Mouse (Mus musculus) gonadal fat pad, adult 2 months (tissue): ENCODE data around the gene Cadps2. TPM values are rescaled to one million over a fixed set of nuclear protein-coding genes. Genes with fewer than 3 reads are reported as not detected.

Experiments used
- DNase-seq: peaks from one replicate; pipeline ENCODE4 v3.0.0-alpha.2; 2012; ENCODE audit warnings: low read depth
- polyA plus RNA-seq: library from polyadenylated mRNA; depleted of rRNA; stranded (reverse); fragments of >200 nt; gene quantifications from 2 replicates; pipeline ENCODE4 v1.2.3, GENCODE M21; 2012; rRNA removed

Cadps2 gene
- polyA plus RNA-seq = 2.6 and 3.2 TPM in 2 replicates

DNA sequence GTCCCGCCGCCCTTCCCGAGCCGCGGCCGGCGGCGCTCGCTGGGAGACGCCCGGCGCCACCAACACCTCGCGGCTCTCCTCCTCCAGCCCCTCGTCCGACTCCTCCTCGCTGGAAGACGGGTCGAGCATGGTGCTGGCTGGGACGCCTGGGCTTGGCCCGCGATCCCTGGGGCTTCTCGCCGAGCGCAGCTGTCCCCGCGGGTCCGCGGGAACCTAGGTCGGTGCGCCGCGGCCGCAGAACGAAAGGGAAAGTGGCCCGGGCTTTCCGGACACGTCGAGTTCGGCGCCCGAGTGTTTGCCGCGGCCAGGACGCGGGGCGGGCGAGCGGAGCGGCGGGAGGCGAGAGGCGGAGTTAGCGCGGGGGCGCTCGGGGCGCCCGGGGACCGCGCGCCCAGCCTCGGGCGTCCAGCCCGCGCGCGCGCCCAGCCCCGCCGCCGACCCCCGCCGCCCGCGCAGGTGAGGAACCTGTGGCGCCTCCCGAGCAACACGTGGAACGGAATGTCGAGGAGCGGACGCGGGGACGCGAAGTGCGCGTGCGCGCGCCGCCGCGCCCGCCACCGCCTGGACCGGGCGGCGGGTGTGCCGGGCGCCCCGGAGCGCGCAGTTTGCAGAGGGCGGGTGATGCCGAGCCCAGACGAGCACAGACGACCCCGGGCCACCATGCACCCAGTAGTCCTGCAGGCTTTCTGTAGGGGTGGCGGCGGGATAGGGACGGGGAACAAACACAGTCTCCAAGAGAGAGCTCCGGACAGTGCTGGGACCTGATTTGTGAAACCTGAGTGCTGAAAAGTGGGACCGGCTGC lies at the start of gene Cadps2:
Cadps2 (minus strand) TSS at position 413 of the 803 bp plus-strand sequence.
- DNase-seq = no peak

DNA sequence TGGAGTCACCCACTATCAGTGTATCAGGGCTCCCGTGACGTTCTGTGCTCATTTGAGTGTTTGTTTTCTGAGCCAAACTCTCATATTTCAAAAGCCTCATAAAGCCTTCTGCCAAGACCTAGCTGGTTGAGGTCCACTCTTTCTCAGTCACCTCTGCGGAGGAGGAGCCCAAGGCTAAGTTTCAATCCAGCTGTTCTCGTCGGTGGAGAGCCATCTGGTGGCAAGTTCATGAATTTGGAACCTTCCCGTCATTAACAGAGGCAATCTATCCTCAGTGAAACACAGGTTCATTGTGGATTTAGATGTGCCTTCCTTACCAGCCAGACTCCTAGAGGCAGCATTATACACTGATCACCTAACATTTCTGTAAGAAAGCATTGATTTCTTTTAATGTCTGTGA lies 47.2 kb upstream of the Cadps2 start:
- no peak for DNase-seq

DNA sequence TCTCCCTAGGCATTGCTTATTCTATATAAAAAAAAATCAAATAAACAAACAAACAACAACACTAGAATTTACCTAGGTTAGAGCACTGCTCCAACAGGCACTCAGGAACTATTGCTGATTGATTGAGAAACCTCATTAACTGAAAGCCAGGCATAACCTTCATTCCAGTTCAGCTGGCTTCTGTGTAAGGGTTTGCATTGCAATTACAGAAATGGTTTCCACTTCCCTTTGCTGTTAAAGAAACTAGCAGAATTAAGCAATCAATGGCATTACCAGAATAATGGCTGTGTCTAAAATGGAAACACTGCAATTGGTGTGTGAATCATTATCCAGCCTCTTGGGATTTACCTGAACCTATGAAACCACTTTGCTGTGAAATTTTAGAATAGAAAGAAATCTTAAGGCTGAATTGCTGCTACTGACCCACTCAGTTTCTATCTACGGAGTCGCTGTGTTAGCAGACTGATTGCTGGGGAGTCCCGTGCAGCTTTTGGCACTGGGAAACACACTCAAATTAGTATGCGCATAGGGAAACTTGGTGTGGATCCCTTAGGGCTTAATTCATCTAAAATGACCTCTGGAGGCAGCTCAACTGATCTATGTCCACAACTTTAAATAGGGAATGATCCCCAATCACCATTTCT lies 37.7 kb upstream of the Cadps2 start:
- DNase-seq = no peak

DNA sequence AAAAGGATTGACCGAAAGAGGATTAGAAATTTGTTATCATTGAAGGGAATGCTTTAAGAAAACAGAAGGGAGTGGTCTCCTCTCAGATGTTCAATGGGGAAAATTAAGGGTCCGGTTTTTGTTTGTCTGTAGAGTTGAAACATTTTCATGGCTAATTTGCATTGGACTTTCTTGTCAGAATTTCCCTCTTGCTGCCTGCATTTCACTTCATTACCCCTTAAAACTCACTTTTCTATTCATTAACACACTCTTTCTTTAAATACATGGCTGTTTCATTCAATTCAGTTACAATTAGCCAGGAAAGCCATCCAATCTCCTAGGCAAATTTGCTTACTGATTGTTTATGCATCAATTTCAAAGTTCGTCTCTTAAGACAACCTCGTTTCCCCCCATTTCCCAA lies 37.1 kb upstream of the Cadps2 start:
- DNase-seq = no peak

DNA sequence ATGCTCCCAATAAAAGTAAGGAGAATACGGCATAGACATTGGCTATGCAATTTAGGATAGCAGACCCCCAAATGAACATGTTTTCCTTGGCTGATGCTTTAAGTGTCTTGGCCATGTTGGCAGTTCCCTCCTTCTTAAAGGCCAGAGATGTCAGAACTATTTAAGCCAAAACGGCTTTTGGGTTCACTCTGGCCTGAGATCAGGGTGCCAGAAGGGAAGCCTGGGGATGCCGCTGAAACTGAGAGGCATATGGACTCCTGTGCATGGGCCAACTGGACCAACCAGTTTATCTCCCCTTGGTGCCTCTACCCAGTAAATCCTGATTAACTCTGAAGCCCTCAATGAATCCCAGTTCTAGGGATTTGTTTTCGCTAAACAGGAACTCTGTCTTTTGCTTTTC lies 34.6 kb upstream of the Cadps2 start:
- no peak for DNase-seq

DNA sequence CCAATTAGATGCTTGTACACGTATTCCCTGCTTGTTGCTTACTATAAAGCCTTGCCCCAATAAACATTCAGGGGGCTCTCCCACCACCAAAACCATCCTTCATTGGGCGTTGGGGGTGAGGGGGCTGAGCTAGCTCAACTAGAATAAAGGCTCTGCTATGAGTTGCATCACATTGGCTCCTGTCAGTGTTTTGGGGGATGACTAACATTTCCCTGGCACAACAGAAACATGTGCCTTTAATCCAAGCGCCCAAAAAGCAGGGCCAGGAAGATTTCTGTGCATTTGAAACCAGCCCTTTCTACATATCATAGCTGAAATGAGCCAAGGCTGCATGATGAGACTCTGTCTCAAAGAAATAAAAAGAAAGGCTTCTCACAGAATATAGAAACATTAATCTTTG lies 34.0 kb upstream of the Cadps2 start:
- no peak for DNase-seq

DNA sequence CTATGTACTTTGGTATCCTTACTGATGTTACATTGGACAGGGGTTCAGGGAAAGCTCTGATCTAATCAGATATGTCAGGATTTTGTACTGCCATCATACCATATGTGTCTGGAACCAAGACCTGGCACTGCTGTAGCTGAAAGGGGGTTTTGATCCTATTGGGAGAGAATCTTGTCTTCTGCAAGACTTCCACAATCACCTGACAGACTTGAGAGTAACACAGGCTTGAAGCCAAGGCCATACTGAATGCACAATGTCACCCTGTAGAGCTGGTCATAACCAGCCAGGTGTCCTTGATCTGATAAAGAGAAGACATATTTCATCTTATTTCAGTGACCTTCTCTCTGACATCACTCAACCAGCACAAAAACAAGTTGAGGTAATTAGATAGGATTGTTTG lies 30.8 kb upstream of the Cadps2 start:
- no peak for DNase-seq

DNA sequence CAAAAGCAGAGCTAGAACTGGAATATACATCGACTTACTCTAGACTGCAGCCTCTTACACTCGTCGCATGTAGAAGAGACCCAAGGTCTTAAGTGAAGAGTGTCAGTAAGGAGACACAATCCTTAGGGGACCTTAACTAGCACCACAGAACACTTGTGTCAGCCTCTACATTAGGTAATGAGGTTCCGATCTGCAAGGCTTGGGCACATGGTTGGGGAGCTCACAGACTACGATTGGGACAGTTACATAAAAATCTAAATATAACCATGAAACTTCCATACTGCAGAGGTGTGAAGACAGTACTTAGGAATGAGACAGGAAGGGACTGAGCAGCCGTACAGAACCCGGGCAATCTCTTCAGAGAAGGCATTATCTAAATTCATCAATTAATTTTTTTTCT lies 27.1 kb upstream of the Cadps2 start:
- DNase-seq = no peak

DNA sequence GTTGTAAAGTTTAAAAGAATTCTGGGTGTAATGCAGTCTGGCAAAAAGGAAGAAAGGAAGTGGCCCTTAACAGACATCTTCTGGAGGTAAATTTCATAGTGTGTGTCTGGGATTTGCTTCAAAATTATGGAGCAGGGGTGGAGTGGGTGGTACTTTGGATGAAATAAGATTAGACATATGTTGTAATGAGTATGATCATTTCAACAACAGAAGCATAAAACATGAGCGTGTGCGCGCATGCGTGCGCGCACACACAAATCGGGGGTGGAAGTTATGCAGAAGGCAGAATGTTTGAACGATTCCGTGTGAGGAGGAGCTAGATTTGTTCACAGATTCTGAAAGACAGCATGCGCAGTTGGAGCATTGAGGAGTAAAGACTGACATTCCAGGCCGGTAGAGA lies 14.2 kb upstream of the Cadps2 start:
- no peak for DNase-seq

DNA sequence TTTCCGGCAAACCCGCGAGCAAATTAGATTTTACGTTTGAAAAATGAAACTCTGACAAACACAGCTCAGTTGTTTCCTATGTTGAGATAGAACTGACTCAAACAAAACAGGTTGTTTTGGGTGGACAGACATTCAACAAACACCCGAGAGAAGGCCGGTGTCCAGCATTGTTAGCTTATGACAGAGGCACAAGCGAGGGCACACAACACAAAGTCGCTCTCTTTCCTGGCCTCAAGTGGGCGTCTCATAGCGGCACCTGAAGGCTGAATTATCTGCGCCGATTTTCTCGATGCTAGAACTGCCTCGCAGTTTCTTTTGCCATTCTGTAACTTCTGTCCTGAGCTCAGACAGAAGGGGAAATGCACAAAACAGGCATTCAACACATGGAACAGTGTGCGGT lies 780 bp upstream of the Cadps2 start:
- no peak for DNase-seq

DNA sequence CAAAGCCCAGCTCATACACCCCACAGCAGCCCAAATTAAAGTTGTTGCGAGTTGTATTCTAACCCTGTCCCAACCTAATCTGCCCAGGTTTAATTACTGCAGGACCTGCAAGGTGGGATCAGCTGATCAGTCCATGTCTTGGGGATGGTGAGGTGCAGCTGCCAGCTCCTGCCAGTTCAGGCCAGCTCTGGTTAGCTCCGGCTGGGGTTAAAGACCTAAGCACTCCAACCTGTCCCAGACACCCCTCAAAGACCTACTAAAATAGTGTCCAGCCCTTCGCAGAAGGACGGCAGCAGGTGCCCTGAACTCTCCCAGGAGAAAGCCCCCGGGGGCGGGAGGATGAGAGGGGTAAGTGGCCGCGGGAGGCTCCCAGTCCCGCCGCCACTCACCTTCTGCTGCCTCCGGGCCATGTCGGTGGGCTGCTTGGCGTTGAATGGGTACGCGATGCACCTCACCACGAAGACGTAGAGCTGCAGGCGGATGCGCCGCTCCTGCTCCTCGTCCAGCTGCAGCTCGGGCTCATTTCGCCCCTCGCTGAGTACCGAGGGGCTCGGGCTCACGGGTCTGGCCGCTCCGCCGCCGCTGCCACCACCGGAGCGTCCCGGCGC lies 716 bp downstream of the Cadps2 start:
- no peak for DNase-seq

DNA sequence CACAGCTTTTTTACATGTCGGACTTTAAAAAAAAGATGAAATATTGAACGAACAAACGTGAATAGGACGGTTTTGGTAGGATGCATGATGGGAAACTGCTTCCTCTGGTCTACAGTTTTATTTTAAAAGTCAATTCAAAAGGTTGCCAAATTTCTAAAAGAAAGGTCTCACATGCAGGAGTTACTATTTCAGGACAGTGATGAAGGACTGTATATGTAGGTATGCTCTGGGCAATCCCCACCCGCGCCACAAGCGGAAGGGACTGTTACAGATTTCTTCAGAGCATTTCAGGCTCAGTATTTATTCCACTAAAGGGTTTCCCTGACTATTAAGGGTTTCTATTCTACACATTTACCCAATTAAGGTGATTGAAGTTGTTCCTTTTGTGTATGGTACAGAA lies 1.6 kb downstream of the Cadps2 start:
- no peak for DNase-seq

DNA sequence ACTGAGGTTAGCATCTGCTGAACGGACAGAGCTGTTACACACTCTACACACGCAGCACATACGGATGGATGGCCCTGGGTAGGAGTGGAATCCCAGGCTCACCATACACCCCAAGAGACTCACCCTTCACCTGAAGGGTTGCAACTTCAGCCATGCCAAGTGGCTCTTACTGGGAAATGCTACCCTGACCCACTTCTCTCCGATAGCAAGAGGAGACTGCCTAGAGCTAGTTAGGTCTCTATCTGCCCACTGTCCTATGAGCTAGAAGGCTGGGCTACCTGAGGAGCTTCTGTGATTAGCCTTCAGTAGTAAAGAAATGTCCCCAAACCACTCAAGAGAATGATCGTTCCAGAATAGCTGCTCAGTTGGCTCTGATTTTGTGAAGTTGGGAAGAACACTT lies 2.1 kb downstream of the Cadps2 start:
- DNase-seq = no peak

DNA sequence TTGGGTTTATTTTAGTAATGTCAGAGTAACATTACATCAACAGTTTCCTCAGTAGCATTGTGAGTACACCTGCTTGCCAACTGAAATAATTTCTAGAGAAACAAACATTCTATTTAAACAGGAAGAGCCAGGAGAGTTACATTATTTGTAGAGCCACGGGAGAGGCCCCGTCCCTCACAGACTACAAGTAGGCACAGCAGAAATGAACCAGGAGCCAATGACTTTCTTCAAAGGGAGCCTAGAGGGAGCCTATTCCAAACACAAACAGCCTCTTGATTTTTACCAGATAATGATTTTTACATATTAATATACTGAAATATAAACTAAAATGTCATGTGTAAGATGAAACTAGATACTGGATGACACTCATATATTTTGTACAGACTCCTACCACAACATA lies 2.5 kb downstream of the Cadps2 start:
- no peak for DNase-seq

DNA sequence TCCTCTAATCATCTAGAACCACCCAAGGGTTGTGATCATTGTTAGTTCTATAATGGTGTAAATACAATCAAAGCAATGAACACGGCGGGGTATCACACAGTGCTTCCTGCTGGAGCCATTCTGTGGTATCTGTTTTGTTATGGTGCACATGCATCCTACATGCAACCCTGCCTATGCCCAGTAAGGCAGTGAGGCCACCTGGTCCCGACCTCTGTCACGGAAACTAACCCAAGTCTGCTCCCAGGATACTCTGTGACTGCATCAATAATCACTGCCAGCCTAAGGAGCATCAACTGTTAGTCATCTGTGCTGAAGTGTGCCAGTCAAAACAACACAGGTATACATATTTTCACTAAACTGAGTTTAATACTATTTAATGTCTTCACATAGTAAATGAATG lies 3.7 kb downstream of the Cadps2 start:
- no peak for DNase-seq

DNA sequence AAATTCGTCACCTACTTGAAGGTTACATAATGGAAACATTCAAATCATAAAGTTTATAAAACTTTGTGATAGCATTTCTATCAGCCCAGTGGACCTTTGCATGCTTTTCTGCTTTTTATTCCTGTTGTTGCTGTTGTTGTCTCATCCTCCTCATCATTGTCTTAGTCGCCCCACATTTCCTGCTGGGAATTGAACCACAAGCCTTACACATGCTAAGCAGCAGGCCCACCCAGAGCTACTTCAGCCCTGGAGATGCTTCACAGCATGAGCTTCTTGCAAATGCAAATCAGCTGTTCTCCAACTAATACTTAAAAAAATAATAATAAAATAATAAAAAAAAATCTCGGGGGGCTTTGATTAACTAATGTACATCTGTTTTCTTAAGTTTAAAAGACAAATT lies 8.5 kb downstream of the Cadps2 start:
- no peak for DNase-seq

DNA sequence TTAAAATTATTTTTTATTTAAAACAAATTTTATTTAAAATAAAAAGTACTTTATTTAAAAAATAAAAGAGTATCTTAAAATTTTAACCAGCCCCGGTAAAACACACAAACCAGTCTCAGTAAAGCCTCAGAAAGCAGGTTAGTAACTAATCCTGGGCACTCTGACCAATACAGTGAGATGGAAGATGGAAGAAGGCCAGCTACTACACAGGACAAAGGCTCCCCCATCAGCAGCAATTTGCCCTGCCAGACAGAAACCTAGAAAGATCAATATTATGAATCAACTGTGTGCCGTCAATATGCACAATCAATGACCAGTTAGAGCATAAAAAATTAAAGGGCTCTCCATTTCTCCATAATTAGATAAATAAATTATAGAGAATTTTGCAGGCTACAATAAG lies 9.9 kb downstream of the Cadps2 start:
- DNase-seq = no peak

DNA sequence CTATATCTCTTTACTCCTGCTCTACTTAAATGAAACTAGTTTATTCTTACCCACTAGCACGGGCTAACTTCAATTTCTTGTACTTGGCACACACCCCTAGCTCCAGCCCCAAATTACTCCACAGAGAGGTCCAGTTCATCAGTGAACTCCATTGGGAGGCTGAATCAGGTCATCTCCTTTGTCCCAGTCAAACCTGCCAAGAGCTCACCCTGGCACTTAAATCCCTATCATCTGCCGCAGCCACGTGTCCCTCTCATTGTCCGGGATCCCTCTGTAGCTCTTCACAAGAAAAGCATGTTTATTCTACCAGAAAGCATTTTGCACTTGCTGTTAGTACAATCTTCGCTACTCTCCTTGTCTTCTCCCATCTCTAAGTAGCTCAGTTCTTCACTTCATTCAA lies 17.4 kb downstream of the Cadps2 start:
- no peak for DNase-seq

DNA sequence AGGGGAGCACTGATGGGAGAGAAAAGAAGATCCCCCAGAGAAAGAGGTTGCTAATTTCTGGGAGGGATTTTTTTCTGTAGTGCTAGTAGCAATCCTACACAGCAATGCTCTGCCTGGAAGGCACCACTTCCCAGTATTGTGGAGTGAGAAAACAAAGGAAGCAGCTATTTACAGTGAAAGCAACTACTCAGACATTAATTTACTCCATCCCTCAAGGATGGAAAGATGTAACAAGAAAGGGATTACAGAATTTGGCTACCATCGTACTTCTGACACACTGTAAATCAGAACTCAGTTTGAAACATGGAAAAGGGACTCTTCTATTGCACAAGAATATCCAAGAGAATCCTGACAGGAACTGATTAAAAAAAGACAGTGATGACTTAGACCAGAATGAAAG lies 29.1 kb downstream of the Cadps2 start:
- DNase-seq = no peak

DNA sequence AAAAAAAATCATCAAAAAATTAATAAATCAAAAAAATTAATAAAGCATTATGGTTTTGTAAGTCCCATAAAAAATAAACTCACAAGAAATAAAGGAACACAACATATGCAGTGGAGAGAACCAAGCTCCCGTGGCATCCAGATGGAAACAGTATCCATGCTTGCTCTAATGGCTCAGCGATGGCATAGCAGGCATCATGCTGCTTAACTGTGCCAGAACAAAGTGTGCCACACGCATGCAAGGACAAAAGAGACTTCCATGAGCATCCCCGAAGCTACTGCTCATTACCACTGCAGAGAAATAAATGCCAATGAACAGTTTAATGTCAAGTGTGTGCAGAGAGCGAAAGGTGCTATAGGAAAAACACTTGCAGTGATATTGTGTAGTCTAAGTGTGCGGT lies 29.9 kb downstream of the Cadps2 start:
- DNase-seq = no peak

DNA sequence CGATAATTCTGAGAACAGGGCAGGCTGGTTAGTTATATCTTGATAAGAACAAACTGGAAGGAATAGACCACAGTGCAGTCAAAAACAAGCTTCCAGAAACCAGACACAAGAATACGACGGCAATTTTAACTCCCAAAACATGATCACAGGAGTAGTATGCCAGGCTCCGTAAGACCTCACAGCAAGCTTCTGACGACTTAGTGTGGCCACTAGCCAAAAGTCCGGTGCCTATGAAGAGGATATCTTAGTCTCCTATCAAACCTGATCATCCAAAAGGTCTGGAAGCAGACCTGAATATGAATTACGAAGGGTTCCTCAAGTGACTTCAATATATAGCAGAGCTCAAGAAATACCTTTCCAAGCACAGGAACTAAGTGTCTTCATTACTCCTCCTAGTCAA lies 33.9 kb downstream of the Cadps2 start:
- DNase-seq = no peak

DNA sequence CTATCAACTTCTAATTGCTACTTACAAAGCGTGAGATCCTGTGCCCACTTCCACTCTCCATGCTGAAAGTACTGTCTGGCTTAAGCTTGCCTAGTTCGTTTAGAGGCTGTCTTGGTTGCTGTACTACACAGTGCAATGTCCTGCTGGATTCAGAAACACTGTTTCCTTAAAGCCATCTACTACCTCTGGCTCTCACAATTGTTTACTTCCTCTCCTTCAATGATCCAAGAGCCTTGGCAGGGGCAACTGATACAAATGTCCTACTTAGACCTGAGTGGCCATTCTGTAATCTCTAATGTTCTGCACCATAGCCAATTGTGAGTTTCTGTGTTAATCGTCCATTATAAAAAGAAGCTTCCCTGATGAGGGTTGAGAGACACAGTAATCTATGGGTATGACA lies 47.4 kb downstream of the Cadps2 start:
- DNase-seq = no peak

DNA sequence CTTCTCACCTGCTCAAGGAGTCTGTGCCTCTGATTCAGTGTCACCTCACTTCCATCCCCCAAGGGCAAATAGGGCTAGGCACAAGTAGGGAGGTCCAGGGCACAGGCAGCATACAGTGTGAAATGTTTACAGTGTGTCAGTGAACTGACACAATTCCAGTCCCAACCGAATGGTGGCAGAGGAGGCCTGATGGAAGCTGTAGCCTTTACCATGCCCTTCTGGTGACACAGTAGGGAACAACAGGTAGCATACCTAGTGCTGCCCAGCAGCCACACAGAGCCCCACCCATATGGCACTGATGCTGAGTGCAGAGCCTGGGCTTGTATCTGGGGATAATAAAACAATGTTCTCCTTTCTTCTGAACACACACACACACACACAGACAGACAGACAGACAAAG lies 61.6 kb downstream of the Cadps2 start:
- DNase-seq = no peak
